Mouse (Mus musculus) forebrain, postnatal 0 days (tissue): Measurements from ENCODE around the gene Plpp3. TPM values are rescaled to one million over a fixed set of nuclear protein-coding genes. Genes with fewer than 3 reads are reported as not detected.
A peak's percentile ranks its signal among the peaks of the same experiment; 100 is the strongest.

Experiments
- ATAC-seq: fragments of 200-750 bp; cut with Nextera tagmentation; 2 replicates; pipeline ENCODE4 v1.8.0; 2017; ENCODE audit warnings: mild to moderate bottlenecking, moderate library complexity
- DNase-seq: peaks from one replicate; pipeline ENCODE4 v3.0.0-alpha.2; 2015
- H3K27ac ChIP-seq: fragments of 300-500 bp; sonication (generic); 2 replicates; pipeline ENCODE4 v1.5.1; 2014; ENCODE audit warnings: low read depth, mild to moderate bottlenecking, antibody characterized with exemption, low read length, moderate library complexity, mixed read lengths
- H3K27me3 ChIP-seq: fragments of 300-500 bp; sonication (generic); 2 replicates; pipeline ENCODE4 v1.6.1; 2014; ENCODE audit warnings: mild to moderate bottlenecking, low read length, mixed read lengths; ENCODE audit not compliant: insufficient read depth
- H3K36me3 ChIP-seq: fragments of 300-500 bp; sonication (generic); 2 replicates; pipeline ENCODE4 v1.6.1; 2014; ENCODE audit warnings: mild to moderate bottlenecking, moderate library complexity; ENCODE audit not compliant: insufficient read depth
- H3K4me1 ChIP-seq: fragments of 300-500 bp; sonication (generic); 2 replicates; pipeline ENCODE4 v1.6.1; 2014; ENCODE audit warnings: antibody characterized with exemption; ENCODE audit not compliant: insufficient read depth
- H3K4me2 ChIP-seq: fragments of 300-500 bp; sonication (generic); 2 replicates; pipeline ENCODE4 v1.6.1; 2014; ENCODE audit warnings: low read depth, mild to moderate bottlenecking, moderate library complexity
- H3K4me3 ChIP-seq: fragments of 300-500 bp; sonication (generic); 2 replicates; pipeline ENCODE4 v1.5.1; 2014; ENCODE audit warnings: low read depth, low read length, mixed read lengths
- H3K9ac ChIP-seq: fragments of 300-500 bp; sonication (generic); 2 replicates; pipeline ENCODE4 v1.6.1; 2014; ENCODE audit warnings: mild to moderate bottlenecking
- H3K9me3 ChIP-seq: fragments of 300-500 bp; sonication (generic); 2 replicates; pipeline ENCODE4 v1.6.1; 2016; ENCODE audit warnings: low read length
- CTCF ChIP-seq: sonication (generic); IDR thresholded peaks from 2 replicates; pipeline ENCODE4 v1.5.1; 2016; ENCODE audit warnings: antibody characterized with exemption, control low read depth, low read depth
- WGBS: fragments of 180-500 bp; shearing (Covaris S2); extraction: QIAGEN DNeasy Blood & Tissue Kit; methylation state at CpG from one replicate; pipeline ENCODE4 v1.1.7; 2014; 5-methylcytosine and 5-hydroxymethylcytosine counted together
- polyA plus RNA-seq: library from polyadenylated mRNA; unstranded; fragments of >200 nt; fragmentation: Nextera tagmentation; extraction: Ambion mirVana; gene quantifications from 2 replicates; pipeline ENCODE4 v1.2.1, GENCODE M21; 2015
- total RNA-seq: library from RNA; depleted of rRNA; stranded (reverse); fragments of >200 nt; gene quantifications from 2 replicates; pipeline ENCODE4 v1.2.3, GENCODE M21; 2014

The Plpp3 gene
- total and polyA plus RNA-seq, 2 experiments from 2014 or later: 87.3 to 117 TPM

GRCm38 (mm10) chr4:105204071-105204470 lies 46.9 kb downstream of the Plpp3 start:
- no peaks in the 10 kb centered on the region for H3K9me3 ChIP-seq
- no peak for TF ChIP-seq CTCF
- no peaks in the 10 kb centered on the region for H3K27me3 ChIP-seq
- H3K4me2 ChIP-seq: no peak overlapping the region
- DNase-seq (no peak), ATAC-seq (no peak)
- H3K4me3 ChIP-seq: no peak overlapping the region
- H3K9ac ChIP-seq: no peak overlapping the region
- H3K4me1 ChIP-seq: peaks cover 18% of the 10 kb centered on the region; the same call in 1 of the 2 replicates
- no peaks in the 10 kb centered on the region for H3K36me3 ChIP-seq
- WGBS: 67% methylated on average over 9 of the region's 9 CpGs
- no peak overlapping the region for H3K27ac ChIP-seq

- Histone ChIP-seq H3K4me1 (peaks cover 18% of the 10 kb centered on the region; the same call in 1 of the 2 replicates), H3K4me3 (no peak overlapping the region), H3K27me3 (no peaks in the 10 kb centered on the region), H3K9me3 (no peaks in the 10 kb centered on the region), H3K36me3 (no peaks in the 10 kb centered on the region), H3K4me2 (no peak overlapping the region), H3K9ac (no peak overlapping the region), H3K27ac (no peak overlapping the region)
- no peak for TF ChIP-seq CTCF
- no peak for DNase-seq
- WGBS: 48% methylated on average over 15 of the region's 15 CpGs
- 0 out of 2 replicates have a peak, but pooled peaks have one; percentile 26 for ATAC-seq
Measured at GRCm38 (mm10) chr4:105205045-105205851, 48.1 kb downstream of the Plpp3 start.

GRCm38 (mm10) chr4:105206102-105206501 lies 49.0 kb downstream of the Plpp3 start:
- no peaks in the 10 kb centered on the region for H3K9me3 ChIP-seq
- ATAC-seq (no peak), DNase-seq (no peak)
- H3K36me3 ChIP-seq: no peaks in the 10 kb centered on the region
- no peak overlapping the region for H3K4me2 ChIP-seq
- peaks cover 18% of the 10 kb centered on the region; the same call in 1 of the 2 replicates for H3K4me1 ChIP-seq
- no peak overlapping the region for H3K4me3 ChIP-seq
- no peak overlapping the region for H3K27ac ChIP-seq
- H3K9ac ChIP-seq: no peak overlapping the region
- H3K27me3 ChIP-seq: no peaks in the 10 kb centered on the region
- no peak for TF ChIP-seq CTCF
- 86% methylated on average over 6 of the region's 6 CpGs for WGBS

- no peak overlapping the region for H3K27ac ChIP-seq
- H3K36me3 ChIP-seq: 0 out of 2 replicates have a peak, but pooled peaks cover under 1% of the 10 kb centered on the region
- no peak overlapping the region for H3K9ac ChIP-seq
- H3K9me3 ChIP-seq: no peaks in the 10 kb centered on the region
- 40% methylated on average over 8 of the region's 8 CpGs for WGBS
- H3K4me1 ChIP-seq: peaks cover 18% of the 10 kb centered on the region; the same call in 1 of the 2 replicates
- ATAC-seq: no peak
- no peaks in the 10 kb centered on the region for H3K27me3 ChIP-seq
- DNase-seq: no peak
- TF ChIP-seq CTCF: no peak
- H3K4me2 ChIP-seq: no peak overlapping the region
- H3K4me3 ChIP-seq: no peak overlapping the region
Measured at GRCm38 (mm10) chr4:105206995-105207394, 49.8 kb downstream of the Plpp3 start.

GRCm38 (mm10) chr4:105207641-105208040 lies 50.5 kb downstream of the Plpp3 start:
- WGBS: 85% methylated on average over 4 of the region's 4 CpGs
- Histone ChIP-seq H3K9me3 (no peaks in the 10 kb centered on the region), H3K4me2 (no peak overlapping the region), H3K9ac (no peak overlapping the region), H3K36me3 (0 out of 2 replicates have a peak, but pooled peaks cover 3% of the 10 kb centered on the region), H3K27ac (no peak overlapping the region), H3K4me1 (peaks cover 18% of the 10 kb centered on the region; the same call in 1 of the 2 replicates), H3K4me3 (no peak overlapping the region), H3K27me3 (no peaks in the 10 kb centered on the region)
- no peak for TF ChIP-seq CTCF
- no peak for DNase-seq
- no peak for ATAC-seq

GRCm38 (mm10) chr4:105208977-105209376 lies 51.8 kb downstream of the Plpp3 start:
- no peak overlapping the region for H3K4me3 ChIP-seq
- H3K9ac ChIP-seq: no peak overlapping the region
- peaks cover 11% of the 10 kb centered on the region; the same call in 1 of the 2 replicates for H3K4me1 ChIP-seq
- H3K9me3 ChIP-seq: no peaks in the 10 kb centered on the region
- DNase-seq: no peak
- no peak for TF ChIP-seq CTCF
- 84% methylated on average over 5 of the region's 5 CpGs for WGBS
- H3K27me3 ChIP-seq: no peaks in the 10 kb centered on the region
- no peak overlapping the region for H3K4me2 ChIP-seq
- H3K27ac ChIP-seq: no peak overlapping the region
- H3K36me3 ChIP-seq: 0 out of 2 replicates have a peak, but pooled peaks cover 3% of the 10 kb centered on the region
- no peak for ATAC-seq

GRCm38 (mm10) chr4:105213314-105213713 lies 56.2 kb downstream of the Plpp3 start:
- H3K9me3 ChIP-seq: no peaks in the 10 kb centered on the region
- ATAC-seq (no peak), DNase-seq (no peak)
- H3K9ac ChIP-seq: no peak overlapping the region
- H3K4me3 ChIP-seq: no peak overlapping the region
- no peaks in the 10 kb centered on the region for H3K27me3 ChIP-seq
- no peaks in the 10 kb centered on the region for H3K4me1 ChIP-seq
- H3K4me2 ChIP-seq: no peak overlapping the region
- no peak overlapping the region for H3K27ac ChIP-seq
- TF ChIP-seq CTCF: no peak
- 0 out of 2 replicates have a peak, but pooled peaks cover 3% of the 10 kb centered on the region for H3K36me3 ChIP-seq
